Mouse (Mus musculus) adrenal gland, postnatal 14 days (tissue): ENCODE results near the gene Atp6v1g2. TPM values are rescaled to one million over a fixed set of nuclear protein-coding genes. Genes with fewer than 3 reads are reported as not detected.

Experiments used
- microRNA-seq, 2 experiments: library from miRNA; unstranded; fragments of <30 nt; microRNA quantifications; one replicate each; pipeline ENCODE4 v1.2.0; 2021
- total RNA-seq: library from RNA; stranded (reverse); gene quantifications from 2 replicates; pipeline ENCODE4 v1.2.3, GENCODE M21; 2021

The Atp6v1g2 gene
- total RNA-seq, 1 experiment from 2014 or later: 7.0 TPM

Small RNA genes lying within 50 kb of the gene (microRNA-seq; reads per million reads assigned to microRNA genes)
- gene Mir6973a: 0 reads per million in 2 experiments
- 0 to 0.43 reads per million in 2 experiments for gene Mir6974
- gene Mir6975: 0.43 to 1.1 reads per million in 2 experiments
- gene Mir8094: 0 to 1.1 reads per million in 2 experiments

Other genes starting within 250 kb of the Atp6v1g2 start
- 55.3 and 71.7 TPM in 2 replicates for gene Vars, start 232.7 kb upstream of the Atp6v1g2 start, total RNA-seq
- 0.85 and 1.2 TPM in 2 replicates for gene Vwa7, start 217.1 kb upstream of the Atp6v1g2 start, total RNA-seq
- 1.3 and 1.7 TPM in 2 replicates for gene Sapcd1, start 205.6 kb upstream of the Atp6v1g2 start, total RNA-seq
- gene Msh5, start 186.9 kb upstream of the Atp6v1g2 start, total RNA-seq: 1.8 and 3.6 TPM in 2 replicates
- 83.0 and 109 TPM in 2 replicates for gene Clic1, start 183.7 kb upstream of the Atp6v1g2 start, total RNA-seq
- gene Ddah2, start 174.6 kb upstream of the Atp6v1g2 start, total RNA-seq: 24.2 and 30.6 TPM in 2 replicates
- not detected in 2 replicates for gene Ly6g6c, start 168.3 kb upstream of the Atp6v1g2 start, total RNA-seq
- gene Mpig6b, start 167.5 kb upstream of the Atp6v1g2 start, total RNA-seq: 0.26 and 0.71 TPM in 2 replicates
- not detected in 2 replicates for gene Ly6g6e, start 156.8 kb upstream of the Atp6v1g2 start, total RNA-seq
- gene Ly6g6d, start 155.6 kb upstream of the Atp6v1g2 start, total RNA-seq: 1.1 and 1.7 TPM in 2 replicates
- not detected in 2 replicates for gene Ly6g6f, start 148.1 kb upstream of the Atp6v1g2 start, total RNA-seq
- 69.7 and 76.3 TPM in 2 replicates for gene Abhd16a, start 144.4 kb upstream of the Atp6v1g2 start, total RNA-seq
- gene Ly6g5c, start 125.4 kb upstream of the Atp6v1g2 start, total RNA-seq: not detected in 2 replicates
- 0.33 and 1.1 TPM in 2 replicates for gene Ly6g5b, start 118.2 kb upstream of the Atp6v1g2 start, total RNA-seq
- 11.3 and 12.3 TPM in 2 replicates for gene Gpank1, start 112.2 kb upstream of the Atp6v1g2 start, total RNA-seq
- gene Csnk2b, start 111.6 kb upstream of the Atp6v1g2 start, total RNA-seq: 210 and 214 TPM in 2 replicates
- gene D17H6S53E, start 107.3 kb upstream of the Atp6v1g2 start, total RNA-seq: 23.6 and 24.8 TPM in 2 replicates
- 3.3 and 35.6 TPM in 2 replicates for gene Apom, start 101.6 kb upstream of the Atp6v1g2 start, total RNA-seq
- 357 and 375 TPM in 2 replicates for gene Bag6, start 98.5 kb upstream of the Atp6v1g2 start, total RNA-seq
- 246 and 247 TPM in 2 replicates for gene Prrc2a, start 68.8 kb upstream of the Atp6v1g2 start, total RNA-seq
- gene Aif1, start 57.6 kb upstream of the Atp6v1g2 start, total RNA-seq: 3.3 and 5.6 TPM in 2 replicates
- 5.6 and 11.9 TPM in 2 replicates for gene Lst1, start 45.2 kb upstream of the Atp6v1g2 start, total RNA-seq
- 4.3 and 35.6 TPM in 2 replicates for gene Ltb, start 39.2 kb upstream of the Atp6v1g2 start, total RNA-seq
- gene Tnf, start 31.7 kb upstream of the Atp6v1g2 start, total RNA-seq: 0.33 and 1.4 TPM in 2 replicates
- gene Lta, start 28.3 kb upstream of the Atp6v1g2 start, total RNA-seq: 0.33 and 2.7 TPM in 2 replicates
- gene Gm16181, start 12.8 kb upstream of the Atp6v1g2 start, total RNA-seq: 0.67 TPM in 1 of 2 replicates, not detected in the other
- 15.3 and 17.7 TPM in 2 replicates for gene Nfkbil1, start 2.1 kb downstream of the Atp6v1g2 start, total RNA-seq
- 200 and 232 TPM in 2 replicates for gene Ddx39b, start 8.1 kb downstream of the Atp6v1g2 start, total RNA-seq
- 93.3 and 154 TPM in 2 replicates for gene H2-D1, start 29.1 kb downstream of the Atp6v1g2 start, total RNA-seq
- 1.7 and 2.7 TPM in 2 replicates for gene H2-Q1, start 86.7 kb downstream of the Atp6v1g2 start, total RNA-seq
- 0.49 and 1.3 TPM in 2 replicates for gene H2-Q2, start 108.6 kb downstream of the Atp6v1g2 start, total RNA-seq
- gene H2-Q4, start 146.0 kb downstream of the Atp6v1g2 start, total RNA-seq: 16.3 and 26.4 TPM in 2 replicates
- gene H2-Q6, start 191.2 kb downstream of the Atp6v1g2 start, total RNA-seq: 0.74 and 7.4 TPM in 2 replicates
- gene H2-Q7, start 205.5 kb downstream of the Atp6v1g2 start, total RNA-seq: 2.7 and 11.1 TPM in 2 replicates
- gene H2-Q10, start 236.4 kb downstream of the Atp6v1g2 start, total RNA-seq: 4.4 and 61.3 TPM in 2 replicates